Mouse (Mus musculus) spleen, adult 2 months (tissue): ENCODE measurements around the gene Sap30bp.

Experiments used
- CTCF ChIP-seq: fragments of 200-500 bp; IDR thresholded peaks from 2 replicates; pipeline ENCODE4 v1.5.1; 2011; ENCODE audit warnings: mild to moderate bottlenecking, inconsistent platforms; ENCODE audit not compliant: insufficient read depth, insufficient read length, insufficient replicate concordance; ENCODE audit errors: extremely low read depth
- POLR2A ChIP-seq: fragments of 200-500 bp; IDR thresholded peaks from 2 replicates; pipeline ENCODE4 v1.6.1; 2011; ENCODE audit warnings: low read depth, low read length, inconsistent platforms

- no peak for TF ChIP-seq CTCF
- TF ChIP-seq POLR2A = no peak
These were observed 21.9 kb upstream of the Sap30bp start for GRCm38 (mm10) chr11:115911134-115911561.
